Mouse (Mus musculus): ENCODE results near the gene Cybrd1. TPM values are rescaled to one million over a fixed set of nuclear protein-coding genes. Genes with fewer than 3 reads are reported as not detected.

Cybrd1 gene
- polyA plus RNA-seq, 1 experiment from 2014 or later: 0.26 TPM

Other genes with a start within 250 kb of the Cybrd1 start
- gene Dcaf17, start 62.6 kb upstream of the Cybrd1 start, polyA plus RNA-seq (2014; fragmentation: Nextera tagmentation; extraction: Ambion mirVana): 40.5 and 43.4 TPM in 2 replicates
- gene Mettl8, start 62.3 kb upstream of the Cybrd1 start, polyA plus RNA-seq (2014; fragmentation: Nextera tagmentation; extraction: Ambion mirVana): 22.3 and 22.8 TPM in 2 replicates
- gene Dync1i2, start 93.8 kb downstream of the Cybrd1 start, polyA plus RNA-seq (2014; fragmentation: Nextera tagmentation; extraction: Ambion mirVana): 189 and 206 TPM in 2 replicates
- gene Slc25a12, start 249.8 kb downstream of the Cybrd1 start, polyA plus RNA-seq (2014; fragmentation: Nextera tagmentation; extraction: Ambion mirVana): 39.3 and 43.2 TPM in 2 replicates

Measured in midbrain, embryonic 11.5 days (tissue).